Mouse (Mus musculus) E14TG2a.4 (cell line): ENCODE results near the gene Defb47.
A peak's percentile ranks its signal among the peaks of the same experiment; 100 is the strongest.

ENCODE experiments used
- H3K27me3 ChIP-seq: 2 replicates; pipeline ENCODE4 v1.6.1; 2014; ENCODE audit warnings: low read length, control low read depth; ENCODE audit not compliant: insufficient read depth
- H3K36me3 ChIP-seq: 2 replicates; pipeline ENCODE4 v1.6.1; 2014; ENCODE audit warnings: low read length, control low read depth; ENCODE audit not compliant: insufficient read depth
- H3K4me1 ChIP-seq: replicated peaks from 2 replicates; pipeline ENCODE4 v1.6.1; 2014; ENCODE audit warnings: low read depth, low read length, control low read depth
- H3K4me3 ChIP-seq: replicated peaks from 2 replicates; pipeline ENCODE4 v1.5.1; 2014; ENCODE audit warnings: mild to moderate bottlenecking, low read length
- H3K9me3 ChIP-seq: 2 replicates; pipeline ENCODE4 v1.6.1; 2014; ENCODE audit warnings: low read length, control low read depth
- CTCF ChIP-seq: conservative IDR thresholded peaks from 2 replicates; pipeline ENCODE4 v1.5.1; 2014; ENCODE audit warnings: low read length
- NANOG ChIP-seq: IDR thresholded peaks from 2 replicates; pipeline ENCODE4 v1.6.1; 2014; ENCODE audit warnings: borderline replicate concordance, low read length, mixed read lengths
- POU5F1 ChIP-seq: IDR thresholded peaks from 2 replicates; pipeline ENCODE4 v1.6.1; 2014; ENCODE audit warnings: low read length, borderline replicate concordance

Defb47 gene

GRCm38 (mm10) chr14:63046691-63047090, 48.8 kb downstream of the Defb47 start, which contains the start of gene Defb42:
Gene Defb42, plus strand, starts transcription at chr14:63046991.
- H3K9me3 ChIP-seq: no peaks in the 10 kb centered on the region
- no peaks in the 10 kb centered on the region for H3K36me3 ChIP-seq
- H3K4me3 ChIP-seq: no peak within 1 kb of the TSS
- H3K27me3 ChIP-seq: no peaks in the 10 kb centered on the region
- TF ChIP-seq NANOG: no peak
- TF ChIP-seq CTCF: no peak
- TF ChIP-seq POU5F1: no peak
- peaks cover 24% of the 10 kb centered on the region for H3K4me1 ChIP-seq

GRCm38 (mm10) chr14:63049910-63050370, 52.1 kb downstream of the Defb47 start, which contains the start of gene Defb30:
Gene Defb30, minus strand, starts transcription at chr14:63049960.
- no peak for TF ChIP-seq CTCF
- TF ChIP-seq NANOG: no peak
- TF ChIP-seq POU5F1: no peak
- H3K36me3 ChIP-seq: no peaks in the 10 kb centered on the region

More at GRCm38 (mm10) chr14:63049910-63050370, 52.1 kb downstream of the Defb47 start, which contains the start of gene Defb30:
- Histone ChIP-seq H3K4me1 (peaks cover 24% of the 10 kb centered on the region), H3K27me3 (no peaks in the 10 kb centered on the region), H3K4me3 (peak within 1 kb of the TSS; percentile 39; the same call in 1 of the 2 replicates), H3K9me3 (no peaks in the 10 kb centered on the region)
